Mouse (Mus musculus) testis, postnatal 14 days (tissue): Measurements from ENCODE around the gene Ypel1.

Source experiments
- DNase-seq: peaks from one replicate; pipeline ENCODE4 v3.0.0; 2021; ENCODE audit warnings: low spot score

Gene Ypel1

GRCm38 (mm10) chr16:17069511-17070443 lies at the start of gene Ypel1:
Gene Ypel1 (plus strand): TSS chr16:17069696.
- peak; percentile 88 for DNase-seq

GRCm38 (mm10) chr16:17024469-17025148 lies 44.9 kb upstream of the Ypel1 start:
- no peak for DNase-seq

- no peak for DNase-seq
Observed at GRCm38 (mm10) chr16:17029971-17030695, 39.4 kb upstream of the Ypel1 start.

- DNase-seq: no peak
Observed at GRCm38 (mm10) chr16:17033754-17034153, 35.7 kb upstream of the Ypel1 start.

- DNase-seq: no peak
Observed at GRCm38 (mm10) chr16:17040716-17041115, 28.8 kb upstream of the Ypel1 start.

GRCm38 (mm10) chr16:17041417-17041816 lies 28.1 kb upstream of the Ypel1 start:
- no peak for DNase-seq

- no peak for DNase-seq
Observed at GRCm38 (mm10) chr16:17044320-17044719, 25.2 kb upstream of the Ypel1 start.

- DNase-seq: no peak
Observed at GRCm38 (mm10) chr16:17045287-17045686, 24.2 kb upstream of the Ypel1 start.

- no peak for DNase-seq
Observed at GRCm38 (mm10) chr16:17049886-17050285, 19.6 kb upstream of the Ypel1 start.

- DNase-seq: no peak
Observed at GRCm38 (mm10) chr16:17052087-17052486, 17.4 kb upstream of the Ypel1 start.

- DNase-seq: no peak
Observed at GRCm38 (mm10) chr16:17053903-17054302, 15.6 kb upstream of the Ypel1 start.

- DNase-seq: no peak
Observed at GRCm38 (mm10) chr16:17055584-17055983, 13.9 kb upstream of the Ypel1 start.

GRCm38 (mm10) chr16:17062338-17062737 lies 7.2 kb upstream of the Ypel1 start:
- DNase-seq: no peak

- no peak for DNase-seq
Observed at GRCm38 (mm10) chr16:17067552-17067951, 1.9 kb upstream of the Ypel1 start.

- no peak for DNase-seq
Observed at GRCm38 (mm10) chr16:17070716-17071115, 1.2 kb downstream of the Ypel1 start.

- DNase-seq: no peak
Observed at GRCm38 (mm10) chr16:17073000-17073399, 3.5 kb downstream of the Ypel1 start.

GRCm38 (mm10) chr16:17076301-17076700 lies 6.8 kb downstream of the Ypel1 start:
- no peak for DNase-seq

- DNase-seq: no peak
Observed at GRCm38 (mm10) chr16:17076869-17077268, 7.4 kb downstream of the Ypel1 start.

GRCm38 (mm10) chr16:17078101-17078500 lies 8.6 kb downstream of the Ypel1 start:
- DNase-seq: no peak

GRCm38 (mm10) chr16:17082121-17082792 lies 12.8 kb downstream of the Ypel1 start:
- DNase-seq: no peak

- DNase-seq: peak; percentile 56
Observed at GRCm38 (mm10) chr16:17085636-17086035, 16.1 kb downstream of the Ypel1 start.

GRCm38 (mm10) chr16:17086241-17086640 lies 16.7 kb downstream of the Ypel1 start:
- no peak for DNase-seq
